Mouse (Mus musculus) left cerebral cortex, adult 2 months (tissue): Measurements from ENCODE around the gene Olfr1198. TPM values are rescaled to one million over a fixed set of nuclear protein-coding genes. Genes with fewer than 3 reads are reported as not detected.

Source experiments
- DNase-seq, 2 experiments: peaks; one replicate each; pipeline ENCODE4 v3.0.0; 2021 to 2022; ENCODE audit warnings: low spot score in 2 of 2, mixed read lengths in 1 of 2; ENCODE audit errors: extremely low spot score in 1 of 2
- H3K27ac ChIP-seq: fragments of 200-600 bp; 2 replicates; pipeline ENCODE4 v1.8.1; 2022
- H3K4me3 ChIP-seq: fragments of 200-600 bp; 2 replicates; pipeline ENCODE4 v1.8.1; 2022
- CTCF ChIP-seq: fragments of 200-600 bp; IDR thresholded peaks from 2 replicates; pipeline ENCODE4 v1.8.1; 2022; ENCODE audit warnings: antibody characterized with exemption, mild to moderate bottlenecking, moderate library complexity
- intact Hi-C: fragments of 180-260 bp; cut with DNase I; formaldehyde crosslinking; loops from one replicate; pipeline ENCODE4 v1.15.1; 2025
- long read RNA-seq, 2 experiments: library from polyadenylated mRNA; stranded (forward); transcript quantifications; one replicate each; pipeline ENCODE4 v2.0.0; 2021; ENCODE audit warnings: borderline mapping rate in 2 of 2
- total RNA-seq, 2 experiments: library from RNA; stranded (reverse); gene quantifications; 2 replicates each; pipeline ENCODE4 v1.2.3; 2021

The Olfr1198 gene
- total RNA-seq, result not detected
- long read RNA-seq, experiment 1, result 0 reads
- long read RNA-seq, experiment 2, result 0 reads

- TF ChIP-seq CTCF, result no peak
- DNase-seq, result no peak
- intact Hi-C loops, result no loop called here
- H3K4me3 ChIP-seq, result no peak within 1 kb of the TSS
- no peak within 1 kb of the TSS for H3K27ac ChIP-seq
Observed at GRCm38 (mm10) chr2:88751270-88751669, at the start of gene Olfr1198. Gene Olfr1198, minus strand, starts transcription at chr2:88751370.

GRCm38 (mm10) chr2:88792736-88793135, 41.6 kb upstream of the Olfr1198 start, which contains the start of gene Olfr1201:
Gene Olfr1201, plus strand, starts transcription at chr2:88793036.
- Histone ChIP-seq H3K27ac (no peak within 1 kb of the TSS), H3K4me3 (no peak within 1 kb of the TSS)
- intact Hi-C loops, result no loop called here
- DNase-seq, result no peak
- no peak for TF ChIP-seq CTCF

- Histone ChIP-seq H3K4me3 (no peak within 1 kb of the TSS), H3K27ac (no peak within 1 kb of the TSS)
- intact Hi-C loops, result no loop called here
- no peak for TF ChIP-seq CTCF
- DNase-seq, result no peak
Observed at GRCm38 (mm10) chr2:88770388-88770787, 19.2 kb upstream of the Olfr1198 start, which contains the start of gene Olfr1200. Gene Olfr1200, minus strand, starts transcription at chr2:88770488.

GRCm38 (mm10) chr2:88760369-88760768, 9.2 kb upstream of the Olfr1198 start, which contains the start of gene Olfr1199:
Gene Olfr1199, minus strand, starts transcription at chr2:88760469.
- intact Hi-C loops, result no loop called here
- no peak for DNase-seq
- TF ChIP-seq CTCF, result no peak
- H3K4me3 ChIP-seq, result no peak within 1 kb of the TSS
- H3K27ac ChIP-seq, result no peak within 1 kb of the TSS

GRCm38 (mm10) chr2:88743379-88743778, 7.8 kb downstream of the Olfr1198 start:
- intact Hi-C loops, result no loop called here
- TF ChIP-seq CTCF, result no peak
- Histone ChIP-seq H3K4me3 (no peak overlapping the region), H3K27ac (no peak overlapping the region)
- DNase-seq, result no peak

GRCm38 (mm10) chr2:88732266-88732665, 18.9 kb downstream of the Olfr1198 start, which contains the start of gene Olfr1197:
Gene Olfr1197, minus strand, starts transcription at chr2:88732366.
- no peak within 1 kb of the TSS for H3K4me3 ChIP-seq
- intact Hi-C loops, result no loop called here
- no peak within 1 kb of the TSS for H3K27ac ChIP-seq
- DNase-seq, result no peak
- TF ChIP-seq CTCF, result no peak

- no peak for DNase-seq
- no peak for TF ChIP-seq CTCF
- intact Hi-C loops, result no loop called here
- H3K4me3 ChIP-seq, result no peak within 1 kb of the TSS
- H3K27ac ChIP-seq, result no peak within 1 kb of the TSS
Observed at GRCm38 (mm10) chr2:88704497-88704896, 46.7 kb downstream of the Olfr1198 start, which contains the start of gene Olfr1196. Gene Olfr1196, minus strand, starts transcription at chr2:88704597.

Other genes with a start within 250 kb of the Olfr1198 start
- gene Olfr1186, start 232.8 kb downstream of the Olfr1198 start, total RNA-seq, result not detected
- gene Olfr1188, start 194.4 kb downstream of the Olfr1198 start, total RNA-seq, result not detected
- gene Olfr1189, start 164.9 kb downstream of the Olfr1198 start, total RNA-seq, result not detected
- gene Olfr1191-ps1, start 110.8 kb downstream of the Olfr1198 start, total RNA-seq, result under 1 TPM in 1 of 2 experiments, not detected in 1; 0.05 TPM
- not detected for gene Olfr1192-ps1, start 102.9 kb downstream of the Olfr1198 start, total RNA-seq
- not detected for gene Olfr1193, start 75.7 kb downstream of the Olfr1198 start, total RNA-seq
- not detected for gene Olfr1195, start 62.2 kb downstream of the Olfr1198 start, total RNA-seq
- not detected for gene Olfr1196, start 46.8 kb downstream of the Olfr1198 start, total RNA-seq
- not detected for gene Olfr1197, start 19.0 kb downstream of the Olfr1198 start, total RNA-seq
- gene Olfr1199, start 9.1 kb upstream of the Olfr1198 start, total RNA-seq, result not detected
- not detected for gene Olfr1200, start 19.1 kb upstream of the Olfr1198 start, total RNA-seq
- not detected for gene Olfr1201, start 41.7 kb upstream of the Olfr1198 start, total RNA-seq
- not detected for gene Olfr1202, start 63.1 kb upstream of the Olfr1198 start, total RNA-seq
- not detected for gene Olfr1205, start 78.4 kb upstream of the Olfr1198 start, total RNA-seq
- not detected for gene Olfr1204, start 97.9 kb upstream of the Olfr1198 start, total RNA-seq
- gene Olfr1206, start 111.9 kb upstream of the Olfr1198 start, total RNA-seq, result not detected
- not detected for gene Olfr1208, start 150.9 kb upstream of the Olfr1198 start, total RNA-seq
- gene Olfr1209, start 163.8 kb upstream of the Olfr1198 start, total RNA-seq, result not detected
- gene Olfr1211, start 186.7 kb upstream of the Olfr1198 start, total RNA-seq, result not detected
- not detected for gene Olfr1212, start 202.6 kb upstream of the Olfr1198 start, total RNA-seq
- not detected for gene Gm13762, start 228.9 kb upstream of the Olfr1198 start, total RNA-seq
- gene Olfr1214, start 241.3 kb upstream of the Olfr1198 start, total RNA-seq, result not detected